Mouse (Mus musculus) stomach, postnatal 0 days (tissue): Measurements from ENCODE around the gene Ccdc151.

ENCODE experiments used
- CTCF ChIP-seq: IDR thresholded peaks from 2 replicates; pipeline ENCODE4 v1.5.1; 2016; ENCODE audit warnings: antibody characterized with exemption, low read depth, mild to moderate bottlenecking, moderate library complexity
- EP300 ChIP-seq: optimal IDR thresholded peaks from 2 replicates; pipeline ENCODE3; 2016; ENCODE audit warnings: antibody characterized with exemption

GRCm38 (mm10) chr9:22012731-22013130 lies 10.3 kb upstream of the Ccdc151 start:
- no peak for TF ChIP-seq CTCF
- no peak for TF ChIP-seq EP300
